Mouse (Mus musculus): Measurements from ENCODE around the gene Vmn1r53.
"Not testable (repeated sequence)": the region's sequence is repeated elsewhere in the genome, so short reads cannot be mapped to it uniquely, and the experiment has no call there.

Gene Vmn1r53

GRCm38 (mm10) chr6:90224338-90224737 is at the start of gene Vmn1r53:
TSS of gene Vmn1r53 (minus strand) at chr6:90224438.
- DNase-seq (ENCODE audit: extremely low spot score, low read depth, low spot score), result no peak

DNA sequence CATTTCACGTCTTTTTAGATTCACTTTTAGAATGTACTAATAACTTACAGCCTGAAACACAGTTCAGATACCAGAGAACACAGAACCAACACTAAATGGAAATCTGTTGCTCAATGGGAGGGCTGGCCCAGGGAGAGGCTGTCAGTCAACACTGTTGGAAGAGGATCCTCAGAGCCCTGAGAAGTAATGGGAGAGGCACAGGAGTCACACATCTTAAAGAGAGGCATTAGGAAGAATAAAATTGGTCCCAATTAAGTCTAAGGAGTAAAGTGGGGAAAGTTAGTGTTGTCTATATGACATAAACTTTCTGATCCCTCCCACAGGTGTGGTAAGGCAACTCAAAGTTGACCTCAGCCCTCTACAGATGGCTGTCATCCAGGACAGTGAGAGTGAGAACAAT is 21.8 kb upstream of the Vmn1r53 start, which contains the start of gene Vmn1r54:
Gene Vmn1r54 (plus strand): TSS at position 301 of the 400 bp plus-strand sequence.
- no peak for DNase-seq (ENCODE audit: extremely low spot score, low read depth, low spot score)

DNA sequence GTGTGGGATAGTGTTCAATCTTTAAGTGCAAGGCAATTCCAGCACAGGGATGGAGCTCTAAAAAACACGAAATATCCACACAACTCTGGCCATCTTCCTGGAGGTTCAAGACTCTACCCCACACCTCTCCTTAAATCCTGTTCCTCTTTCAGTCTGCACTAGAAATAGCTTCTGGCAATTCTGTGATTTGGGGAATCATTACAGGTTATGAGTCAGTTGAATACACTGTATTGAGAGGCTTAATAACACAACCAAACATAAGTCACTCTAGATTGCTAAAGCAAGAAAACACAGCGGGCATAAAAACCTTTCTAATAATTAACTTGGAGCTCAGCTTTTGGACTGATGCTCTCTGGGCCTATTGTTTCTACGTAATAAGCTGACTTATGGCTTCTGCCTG is 19.8 kb upstream of the Vmn1r53 start:
- DNase-seq (ENCODE audit: extremely low spot score, low read depth, low spot score), result no peak

DNA sequence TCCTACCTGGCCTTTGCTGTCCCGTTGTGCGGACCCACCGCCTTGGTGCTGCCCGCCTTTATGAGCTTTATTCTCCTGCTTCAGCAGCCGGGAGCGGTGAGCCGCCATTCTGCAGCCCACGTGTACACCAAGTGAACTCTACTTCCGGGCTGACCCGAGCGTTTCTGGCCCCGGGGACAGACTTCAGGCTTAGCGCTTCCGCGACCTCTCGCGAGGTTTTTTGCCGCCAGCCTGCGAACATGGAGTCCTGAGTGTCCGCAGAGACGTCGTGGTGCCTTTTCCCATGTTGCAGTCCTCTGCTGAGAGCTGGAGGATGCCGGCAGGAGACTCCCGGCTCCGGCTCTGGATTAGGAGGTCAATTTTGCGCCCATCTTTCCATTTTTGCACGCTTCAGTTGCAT is 8.4 kb upstream of the Vmn1r53 start:
- DNase-seq (ENCODE audit: extremely low spot score, low read depth, low spot score), result no peak

GRCm38 (mm10) chr6:90232114-90232513 is 7.9 kb upstream of the Vmn1r53 start:
- DNase-seq (ENCODE audit: extremely low spot score, low read depth, low spot score), result not testable (repeated sequence)

DNA sequence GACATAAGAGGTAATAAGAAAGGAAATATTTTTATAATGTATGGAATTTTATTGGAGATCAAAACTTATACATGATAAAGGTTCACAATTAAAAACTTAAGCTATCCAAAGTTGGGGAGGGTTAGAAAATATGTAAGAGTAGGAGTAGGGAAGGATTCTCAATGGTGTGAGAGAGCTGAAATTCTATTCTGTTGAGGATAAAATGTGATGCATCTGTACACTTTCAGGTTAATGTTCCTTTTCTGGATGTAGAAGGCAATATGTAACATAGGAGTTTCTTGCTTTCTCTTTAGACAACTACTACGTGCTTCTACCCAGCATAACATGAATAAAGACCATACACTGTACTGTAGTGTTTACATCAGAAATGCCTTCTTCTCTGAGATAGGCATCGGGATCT is 21.7 kb downstream of the Vmn1r53 start, which contains the start of gene V1ra8:
Gene V1ra8 (plus strand): TSS at position 301 of the 400 bp plus-strand sequence.
- DNase-seq (ENCODE audit: extremely low spot score, low read depth, low spot score), result not testable (repeated sequence)

DNA sequence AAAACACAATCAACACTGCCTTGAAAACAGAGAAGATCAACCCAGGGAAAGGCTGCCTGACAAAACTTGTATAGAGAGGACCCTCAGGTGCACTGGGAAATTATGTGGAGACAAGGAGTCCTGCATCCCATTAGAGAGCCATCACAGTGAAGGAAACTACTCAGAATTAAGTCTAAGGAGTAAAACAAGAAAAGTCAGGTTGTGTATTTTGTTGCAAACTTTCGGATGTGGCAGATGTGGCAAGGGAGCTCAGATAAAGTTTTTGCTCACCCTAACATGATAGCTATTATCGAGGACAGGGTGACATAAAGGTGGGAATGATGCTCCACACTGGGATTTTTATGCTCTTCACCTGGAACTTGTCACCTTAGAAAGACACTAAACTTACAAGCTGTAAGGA is 49.7 kb downstream of the Vmn1r53 start, which contains the start of gene Vmn1r52:
Gene Vmn1r52 (plus strand): TSS at position 301 of the 400 bp plus-strand sequence.
- DNase-seq (ENCODE audit: extremely low spot score, low read depth, low spot score), result no peak

All from hindlimb bud, embryonic 11.5 days (tissue).